Mouse (Mus musculus) stomach, postnatal 0 days (tissue): Measurements from ENCODE around the gene Ralgapa2.

Experiments used
- CTCF ChIP-seq: IDR thresholded peaks from 2 replicates; pipeline ENCODE4 v1.5.1; 2016; ENCODE audit warnings: antibody characterized with exemption, low read depth, mild to moderate bottlenecking, moderate library complexity
- EP300 ChIP-seq: optimal IDR thresholded peaks from 2 replicates; pipeline ENCODE3; 2016; ENCODE audit warnings: antibody characterized with exemption

GRCm38 (mm10) chr2:146278381-146278780, 233.8 kb downstream of the Ralgapa2 start:
- TF ChIP-seq CTCF (no peak), EP300 (no peak)
